Mouse (Mus musculus): ENCODE measurements at regions not wholly inside any gene's neighbourhood (a gene's known extent, or its start where the extent isn't known, plus 50 kb on each side); places are given as distances from the start of the nearest gene placed in this dataset.

DNA sequence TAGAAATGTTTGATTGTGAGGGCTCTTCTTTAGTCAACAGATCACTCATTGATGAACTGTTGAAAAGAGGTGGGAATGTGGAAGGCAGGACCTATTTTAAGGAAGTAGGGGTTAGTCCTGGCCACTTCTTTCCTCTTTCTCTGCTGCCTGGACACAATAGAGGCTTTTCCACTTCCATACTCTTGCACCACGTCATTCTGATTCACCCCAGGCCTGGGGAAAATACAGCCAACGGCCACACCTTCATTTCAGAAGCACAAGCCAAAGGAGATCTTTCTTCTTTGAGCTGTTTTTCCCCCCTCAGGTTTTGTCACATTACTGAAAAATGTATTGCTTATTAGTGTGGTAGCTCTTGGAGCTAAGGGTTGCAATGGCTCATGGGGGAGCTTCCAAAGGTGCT is 237.9 kb upstream of the Dcn start:
- no peak for TF ChIP-seq POLR2A (IDR thresholded peaks at IDR 0.05; ENCODE audit: borderline replicate concordance, control insufficient read depth, low read depth, low read length)
- TF ChIP-seq CTCF (IDR thresholded peaks at IDR 0.05; ENCODE audit: control insufficient read depth, insufficient read depth, low read length), result no peak

All from bone marrow, adult 2 months (tissue).